Mouse (Mus musculus) urinary bladder, postnatal 4 days (tissue): ENCODE measurements around the gene Ap3m1.

ENCODE experiments used
- DNase-seq, 2 experiments: peaks; one replicate each; pipeline ENCODE4 v3.0.0; 2021 to 2022; ENCODE audit warnings: low spot score in 2 of 2

Gene Ap3m1

DNA sequence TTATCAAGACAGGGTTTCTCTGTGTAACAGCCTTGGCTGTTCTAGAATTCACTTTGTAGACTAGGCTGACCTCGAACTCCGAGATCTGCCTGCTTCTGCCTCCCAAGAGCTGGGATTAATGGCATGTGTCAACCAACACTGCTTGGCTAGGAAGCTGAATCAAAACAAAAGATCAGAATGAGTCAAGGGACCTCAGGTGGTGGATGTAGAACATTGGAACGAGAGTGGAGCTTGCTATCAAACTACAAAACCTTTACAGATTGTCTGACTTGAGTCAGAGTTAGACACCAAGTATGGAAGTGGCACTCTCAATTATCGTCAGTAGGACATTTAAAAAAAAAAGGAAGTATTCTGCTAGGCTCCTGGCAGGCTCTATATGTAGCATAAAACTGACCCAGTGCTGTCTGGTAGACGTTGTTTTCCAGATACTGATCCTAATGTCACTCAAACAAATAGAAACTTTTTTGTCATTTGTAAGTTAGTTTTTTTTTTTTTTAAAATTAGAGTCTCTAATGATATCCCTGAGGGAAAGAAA is 38.4 kb downstream of the Ap3m1 start:
- DNase-seq = no peak

GRCm38 (mm10) chr14:20999617-21000016 is 52.7 kb downstream of the Ap3m1 start:
- DNase-seq = no peak

DNA sequence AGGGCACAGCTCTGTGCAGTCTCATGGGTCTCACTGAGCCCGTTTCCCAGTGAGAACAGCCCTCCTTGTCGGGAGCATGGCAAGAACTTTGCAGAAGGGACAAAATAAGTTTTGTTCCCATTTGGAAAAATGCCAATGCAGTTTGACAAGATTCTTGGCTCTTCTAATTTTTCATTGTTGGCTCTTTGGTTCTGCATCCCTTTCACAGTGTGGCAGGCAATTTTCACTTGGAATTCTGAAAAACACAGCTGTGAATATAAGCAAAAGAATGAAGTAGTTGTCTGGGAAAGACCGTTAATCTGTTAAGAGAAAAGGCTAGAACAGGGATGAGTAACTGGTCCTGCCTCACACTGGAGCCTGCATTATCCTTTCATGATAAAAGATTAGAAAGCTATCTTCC is 54.8 kb downstream of the Ap3m1 start:
- no peak for DNase-seq

DNA sequence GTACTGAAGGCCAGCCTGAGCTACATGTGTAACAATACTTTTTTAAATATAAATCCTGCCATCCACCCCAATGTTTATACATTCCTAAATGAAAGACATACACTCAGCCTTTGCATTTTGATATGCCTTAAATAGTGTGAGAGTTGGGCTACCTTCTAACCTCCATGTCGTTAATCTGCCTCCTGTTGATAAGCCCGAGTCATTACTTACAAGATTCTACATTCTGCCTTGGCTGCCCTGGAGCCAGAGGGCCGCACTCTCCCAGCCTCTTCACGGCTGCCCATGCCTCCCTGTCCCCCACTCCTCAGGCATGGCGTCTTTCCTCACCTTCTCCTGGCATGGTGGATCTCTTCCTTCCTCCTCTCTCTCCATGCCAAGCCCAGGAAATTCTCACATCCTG is 55.9 kb downstream of the Ap3m1 start:
- DNase-seq = no peak

DNA sequence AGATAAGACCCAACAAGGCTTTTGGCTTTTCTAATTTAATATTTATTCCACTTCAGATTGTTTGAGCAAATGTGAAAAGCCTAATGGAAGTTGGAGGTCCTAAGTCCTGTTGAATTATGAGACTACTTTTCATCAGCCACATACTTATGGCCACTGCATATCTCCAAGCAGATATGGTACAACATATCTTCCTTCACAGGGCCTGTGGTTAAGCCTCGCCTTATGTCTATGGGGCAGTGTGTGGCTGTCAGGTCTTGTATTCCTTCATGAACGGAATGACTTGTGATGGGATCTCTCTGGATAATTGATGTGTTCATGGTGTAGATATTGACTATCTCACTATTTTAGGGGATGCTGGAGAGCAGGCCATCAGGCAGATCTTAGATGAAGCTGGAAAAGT is 56.8 kb downstream of the Ap3m1 start:
- DNase-seq = no peak

DNA sequence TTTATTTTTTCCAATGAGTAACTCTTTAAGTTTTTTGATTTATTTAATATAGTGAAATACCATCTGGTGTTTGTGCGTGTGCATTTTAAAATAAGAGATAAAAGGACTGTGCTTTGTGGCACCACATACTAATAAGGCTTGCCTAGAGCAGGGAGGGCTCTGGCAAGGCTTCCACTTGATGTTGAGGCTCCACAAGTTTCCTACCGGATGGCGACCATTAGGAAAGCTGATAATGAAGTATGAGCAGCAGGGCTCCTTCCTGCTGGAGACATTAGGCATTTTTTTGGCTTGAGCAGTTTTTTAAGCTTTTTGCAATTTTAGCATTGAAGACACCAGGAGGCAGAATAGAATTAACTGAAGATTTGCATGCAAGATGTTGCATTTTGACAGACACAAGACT is 57.8 kb downstream of the Ap3m1 start:
- DNase-seq = no peak

GRCm38 (mm10) chr14:20993067-20993691 is 59.1 kb downstream of the Ap3m1 start:
- DNase-seq = peak in 1 of 2 experiments; percentile 26

- no peak for DNase-seq
Observed at GRCm38 (mm10) chr14:20991492-20991891, 60.8 kb downstream of the Ap3m1 start.

DNA sequence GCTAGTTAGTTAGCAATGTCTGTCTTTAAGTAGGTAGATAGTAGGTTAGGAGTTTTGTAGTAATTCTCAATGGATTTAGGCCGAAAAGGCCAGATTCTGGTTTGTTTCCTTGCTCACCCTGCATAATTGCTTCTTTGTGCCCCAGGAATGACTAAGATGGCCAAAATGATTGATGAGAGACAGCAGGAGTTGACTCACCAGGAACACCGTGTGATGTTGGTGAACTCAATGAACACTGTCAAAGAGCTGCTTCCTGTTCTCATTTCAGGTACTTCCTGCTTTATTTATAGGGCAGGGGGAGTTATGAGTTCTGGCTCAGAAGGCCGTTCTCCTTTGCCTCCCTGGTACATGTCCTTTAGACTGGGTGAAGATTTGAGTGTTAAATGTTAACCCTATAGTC is 66.8 kb downstream of the Ap3m1 start:
- DNase-seq = no peak

GRCm38 (mm10) chr14:20983832-20984231 is 68.5 kb downstream of the Ap3m1 start:
- DNase-seq = no peak
